Mouse (Mus musculus): ENCODE data around the gene Scimp.

Scimp gene

DNA sequence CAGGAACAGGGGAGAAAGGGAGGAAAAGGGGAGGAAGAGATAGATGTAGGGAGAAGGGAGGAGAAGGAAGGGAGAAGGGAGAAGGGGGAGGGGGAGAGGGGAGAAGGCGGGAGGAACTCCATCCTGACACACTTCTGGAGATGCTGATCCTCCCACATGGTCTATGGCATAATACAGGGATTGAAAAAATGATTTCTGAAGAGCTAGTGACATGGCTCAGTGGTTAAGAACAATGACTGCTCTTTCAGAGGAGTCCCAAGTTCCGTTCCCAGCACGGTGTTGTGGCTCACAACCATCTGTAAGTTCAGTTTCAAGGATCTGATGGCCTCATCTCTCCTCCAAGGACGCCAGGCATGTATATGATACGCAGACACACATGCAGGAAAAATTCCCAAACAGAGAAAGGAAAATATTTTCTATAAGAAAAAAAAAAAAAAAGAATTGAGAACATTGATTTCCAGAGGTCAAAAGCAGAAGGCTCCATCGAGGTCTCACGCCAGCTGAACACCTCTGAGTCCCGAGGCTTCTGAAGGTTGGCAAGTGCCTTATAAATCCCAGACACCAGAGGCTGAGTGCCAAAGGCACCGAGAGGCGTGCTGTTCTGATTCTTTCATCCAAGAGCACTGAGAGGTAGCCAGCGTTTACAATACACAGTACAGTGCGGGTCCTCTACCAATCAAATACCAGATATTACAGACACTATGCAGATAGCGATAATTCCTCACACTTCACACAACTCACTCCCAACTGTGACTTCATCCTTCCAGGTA, 730 bp downstream of the Scimp start:
- in situ Hi-C loops (cut with MboI, MseI), result loop anchor here (5.0 kb wide), 1 partner anchor 34 kb away; no protein-coding TSS in a partner anchor

DNA sequence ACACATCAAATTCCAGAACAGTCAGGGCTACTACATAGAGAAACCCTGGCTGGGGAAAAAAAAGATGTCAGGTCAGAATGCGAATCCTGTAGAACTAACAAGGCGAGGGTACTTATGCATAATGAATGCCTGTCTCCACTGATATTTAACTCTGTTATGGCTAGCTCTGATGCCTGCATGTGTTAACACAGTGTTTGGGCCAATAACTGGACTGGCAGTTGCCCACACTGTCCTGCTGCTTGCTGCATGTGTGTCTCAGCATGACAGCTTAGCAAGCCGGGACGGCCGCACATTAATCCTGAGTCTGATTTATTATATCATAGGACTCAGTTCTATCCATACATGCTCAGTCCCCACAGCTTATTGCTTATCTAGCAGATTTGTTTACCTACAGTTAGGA, 1.3 kb downstream of the Scimp start:
- in situ Hi-C loops (cut with MboI, MseI), result loop anchor here (5.0 kb wide), 1 partner anchor 34 kb away; no protein-coding TSS in a partner anchor

DNA sequence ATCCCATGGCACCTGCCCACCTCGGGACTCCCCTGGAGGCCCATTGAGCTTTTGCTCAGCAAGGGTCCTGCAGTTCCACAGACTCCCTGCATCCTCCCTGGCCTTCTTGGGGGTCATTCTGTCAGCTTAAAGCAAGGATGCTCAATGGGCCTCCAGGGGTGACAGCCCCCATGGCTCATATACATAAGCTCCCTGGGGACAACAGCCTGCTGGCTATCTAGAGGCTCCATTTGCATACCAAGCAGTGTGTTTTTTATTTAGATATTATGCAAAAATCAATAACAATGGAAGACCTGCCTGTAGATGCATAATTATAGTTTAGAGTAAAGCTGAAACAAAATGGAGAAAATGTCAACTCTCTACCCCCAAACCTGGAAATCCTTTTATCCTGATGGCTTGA, 3.4 kb downstream of the Scimp start:
- in situ Hi-C loops (cut with MboI, MseI), result no loop called here

DNA sequence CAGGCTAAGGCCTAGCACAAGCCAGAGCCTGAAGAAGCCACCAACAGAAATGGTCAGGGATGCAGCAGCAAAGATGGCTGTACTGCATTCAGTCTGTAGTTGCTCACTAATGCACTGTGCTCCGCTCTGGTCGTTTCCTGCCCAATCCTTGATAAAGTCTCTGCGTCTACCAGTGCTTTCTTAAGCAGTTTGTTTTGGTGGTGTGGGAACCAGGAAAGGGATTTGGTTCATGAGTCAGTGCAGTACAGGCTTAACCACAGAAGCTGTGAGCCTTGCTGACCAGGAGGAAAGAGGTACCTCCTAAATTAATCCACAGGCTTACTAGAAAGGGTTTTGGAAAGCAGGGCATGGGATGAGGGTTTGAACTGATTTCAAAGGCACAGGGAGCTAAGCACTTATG, 4.3 kb downstream of the Scimp start:
- in situ Hi-C loops (cut with MboI, MseI), result no loop called here

DNA sequence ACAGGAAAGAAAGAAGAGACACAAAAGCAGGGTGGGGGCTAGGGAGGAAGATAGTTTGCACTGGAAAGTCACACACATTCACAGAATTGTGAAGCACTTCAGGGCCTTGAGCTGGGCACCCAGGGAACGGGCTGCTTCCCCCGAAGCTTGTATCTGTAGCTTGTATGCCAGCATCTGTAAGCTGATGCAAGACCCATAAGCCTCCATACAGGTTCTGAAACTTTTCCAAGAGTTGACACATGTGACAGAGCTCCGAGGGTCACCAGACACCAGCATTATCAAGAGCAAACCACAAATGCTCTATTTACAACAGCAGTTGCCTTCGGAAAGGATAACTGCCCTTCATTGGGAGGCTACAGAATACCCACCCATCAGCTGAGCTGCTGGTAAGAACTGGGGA, 4.8 kb downstream of the Scimp start:
- in situ Hi-C loops (cut with MboI, MseI), result no loop called here

DNA sequence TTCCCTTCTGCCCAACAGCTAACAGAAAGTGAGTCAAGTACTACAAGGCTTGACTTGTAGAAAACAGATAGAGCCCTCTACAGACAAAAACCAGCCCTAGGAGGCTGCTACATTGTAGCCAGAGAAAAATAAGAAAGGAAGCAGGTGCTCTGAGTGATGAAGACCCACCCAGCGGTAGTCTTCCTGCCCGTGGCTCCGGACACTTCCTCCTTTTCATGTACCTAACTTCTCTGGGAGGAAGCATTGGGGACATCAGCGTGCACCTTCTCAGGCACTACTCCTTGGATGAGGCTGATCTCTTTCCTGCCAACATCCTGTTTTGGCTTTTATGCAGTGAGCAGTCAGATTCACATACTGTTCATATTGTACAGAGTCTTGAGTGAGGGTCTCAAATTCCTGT, 5.7 kb downstream of the Scimp start:
- in situ Hi-C loops (cut with MboI, MseI), result no loop called here

DNA sequence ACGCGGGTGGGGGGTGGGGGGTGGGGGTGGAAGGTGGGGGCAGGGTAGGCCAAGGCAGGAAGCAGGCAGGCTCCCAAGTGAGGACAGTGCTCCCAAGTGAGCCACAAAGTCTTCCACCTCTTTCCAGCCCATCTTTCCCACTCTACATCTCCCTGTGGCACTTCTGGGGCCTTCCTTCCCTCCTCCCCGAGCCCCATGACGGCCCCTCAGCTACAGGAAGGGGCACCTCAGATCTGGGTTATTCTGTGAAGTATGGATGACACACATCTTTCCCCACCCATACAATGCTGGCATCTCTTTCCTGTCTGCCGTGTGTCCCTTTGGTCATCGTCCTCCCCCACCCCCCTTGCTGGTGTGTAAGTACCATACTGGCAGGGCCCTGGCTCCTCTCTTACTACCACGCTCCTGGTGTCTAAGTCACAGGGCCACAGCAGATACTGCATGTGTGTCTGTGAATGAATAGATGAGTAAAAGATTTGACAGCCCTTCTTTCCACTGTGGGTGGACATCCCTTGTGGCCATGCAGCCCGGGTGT, 6.7 kb downstream of the Scimp start:
- in situ Hi-C loops (cut with MboI, MseI), result no loop called here

DNA sequence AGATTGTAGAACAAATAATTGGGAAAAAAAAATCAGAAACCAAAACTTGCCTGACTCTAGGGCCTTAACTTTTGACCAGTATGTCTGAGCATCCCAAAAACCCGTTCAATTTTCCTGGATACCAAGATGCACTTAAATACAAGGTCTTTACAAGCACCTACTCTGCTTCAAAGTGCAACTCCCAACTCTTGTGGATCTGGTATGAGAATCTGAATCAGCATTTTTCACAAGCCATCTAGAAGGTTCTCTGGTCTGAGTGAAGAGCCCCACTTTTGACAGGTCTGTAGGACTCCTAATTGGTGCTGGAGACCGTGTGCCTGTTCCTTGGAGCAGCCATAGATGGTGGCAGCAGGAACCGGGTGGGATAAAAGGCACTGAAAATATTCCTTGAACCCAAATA, 8.0 kb downstream of the Scimp start:
- in situ Hi-C loops (cut with MboI, MseI), result no loop called here

DNA sequence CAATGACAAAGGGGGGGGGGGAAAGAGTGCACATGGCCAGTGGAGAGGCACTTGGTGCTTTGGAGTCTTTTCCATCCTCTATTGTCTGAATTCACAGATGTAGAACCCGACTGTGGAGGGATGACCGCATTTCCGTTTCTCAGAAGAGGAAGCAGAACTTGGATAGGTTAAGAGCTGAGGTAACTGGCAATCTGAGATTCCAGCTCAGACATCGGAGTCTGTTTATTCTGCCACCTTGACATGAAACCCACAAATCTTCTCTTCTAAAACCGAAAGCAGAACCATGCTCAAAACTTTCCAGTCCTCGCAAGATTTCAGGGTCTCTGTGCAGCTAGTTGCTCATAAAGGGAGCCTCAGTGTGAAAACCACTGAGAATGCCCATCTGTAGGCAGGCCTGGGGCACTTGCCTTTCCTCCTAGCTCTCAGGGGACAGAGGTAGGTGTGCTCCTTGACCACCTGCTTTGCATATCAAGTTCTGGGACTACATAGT, 8.6 kb downstream of the Scimp start:
- in situ Hi-C loops (cut with MboI, MseI), result no loop called here

DNA sequence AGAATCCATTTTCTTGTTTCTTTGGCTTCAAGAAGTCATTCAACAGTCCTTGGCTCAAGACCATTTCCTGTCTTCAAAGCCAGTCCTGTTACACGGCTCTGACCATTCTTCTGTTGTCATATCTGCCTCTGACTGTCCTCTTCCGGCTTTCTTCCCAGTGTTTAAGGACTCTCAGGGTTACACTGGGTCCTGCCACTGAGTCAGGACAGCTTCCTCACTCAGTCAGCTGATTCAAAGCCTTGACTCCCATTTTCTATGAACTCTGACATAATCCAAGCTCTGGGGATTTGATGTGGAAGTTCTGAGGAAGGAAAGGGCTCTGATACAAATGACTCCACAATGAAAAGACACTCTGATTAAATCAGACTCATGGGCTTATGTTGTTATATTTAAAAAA, 9.5 kb downstream of the Scimp start:
- in situ Hi-C loops (cut with MboI, MseI), result no loop called here

DNA sequence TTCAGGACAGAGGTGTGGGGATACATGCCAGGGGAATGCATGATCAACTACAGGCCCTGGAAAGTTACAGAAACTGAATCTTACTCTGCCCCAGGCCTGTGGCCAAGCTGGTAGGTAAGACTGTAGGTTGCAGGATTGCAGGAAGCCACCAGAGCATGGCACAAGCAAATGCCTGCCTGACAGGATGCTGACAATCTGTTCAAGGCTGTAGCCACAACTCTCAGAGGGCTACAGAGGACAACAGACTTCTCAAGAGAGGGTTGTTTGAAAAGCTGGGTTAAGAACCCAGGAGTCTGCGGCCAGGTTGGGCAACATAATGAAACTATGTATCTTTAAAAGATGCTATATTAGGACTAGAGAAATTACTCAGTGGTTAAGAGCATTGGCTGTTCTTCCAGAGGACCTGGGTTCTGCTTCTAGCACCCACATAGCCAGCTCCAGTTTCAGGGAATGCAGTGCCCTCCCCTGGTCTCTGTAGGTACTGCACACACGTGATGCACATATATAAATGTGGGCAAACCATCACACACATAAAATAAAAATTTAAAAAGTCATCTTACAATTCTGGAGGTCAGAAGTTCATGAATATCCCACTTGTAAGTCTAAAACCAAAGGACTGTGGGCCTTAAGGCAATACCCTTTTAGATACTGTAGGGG, 10.1 kb downstream of the Scimp start:
- in situ Hi-C loops (cut with MboI, MseI), result no loop called here

DNA sequence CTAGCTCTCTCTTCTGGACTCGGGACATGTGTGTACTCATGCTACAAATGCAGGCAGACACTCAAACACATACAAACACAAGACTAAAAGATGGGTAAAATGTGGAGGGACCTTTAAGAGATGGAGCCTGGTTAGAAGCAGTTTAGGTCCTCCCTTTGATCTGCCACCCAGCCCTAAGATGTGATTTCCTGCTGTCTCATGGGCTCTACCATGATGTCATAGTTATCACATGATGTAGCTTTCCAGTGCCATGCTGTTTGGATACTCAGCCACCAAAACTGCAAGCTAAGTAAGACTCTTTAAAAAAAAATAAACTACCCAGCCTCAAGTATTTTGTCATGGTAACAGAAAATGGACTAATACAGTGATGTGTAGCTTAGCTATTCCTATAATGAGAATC, 20.0 kb downstream of the Scimp start:
- in situ Hi-C loops (cut with MboI, MseI), result no loop called here

DNA sequence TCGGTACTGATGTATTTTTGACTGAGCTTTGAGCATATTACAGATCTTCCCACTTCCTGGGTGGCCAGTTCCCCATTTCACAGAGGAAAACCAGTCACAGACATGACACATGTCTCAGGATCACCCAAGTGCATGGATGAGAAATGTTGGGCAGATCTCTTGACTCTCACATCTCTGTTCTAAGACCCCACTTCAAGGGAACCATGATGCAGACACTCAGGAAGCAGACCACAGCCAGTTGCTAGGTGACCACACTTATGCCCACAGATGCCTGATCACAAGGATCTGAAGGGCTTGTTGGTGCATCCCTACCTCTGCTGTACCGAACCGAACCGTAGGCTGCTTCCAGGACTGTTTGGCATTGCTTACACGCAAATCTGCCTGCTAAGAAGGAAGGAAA, 20.7 kb downstream of the Scimp start:
- in situ Hi-C loops (cut with MboI, MseI), result no loop called here

DNA sequence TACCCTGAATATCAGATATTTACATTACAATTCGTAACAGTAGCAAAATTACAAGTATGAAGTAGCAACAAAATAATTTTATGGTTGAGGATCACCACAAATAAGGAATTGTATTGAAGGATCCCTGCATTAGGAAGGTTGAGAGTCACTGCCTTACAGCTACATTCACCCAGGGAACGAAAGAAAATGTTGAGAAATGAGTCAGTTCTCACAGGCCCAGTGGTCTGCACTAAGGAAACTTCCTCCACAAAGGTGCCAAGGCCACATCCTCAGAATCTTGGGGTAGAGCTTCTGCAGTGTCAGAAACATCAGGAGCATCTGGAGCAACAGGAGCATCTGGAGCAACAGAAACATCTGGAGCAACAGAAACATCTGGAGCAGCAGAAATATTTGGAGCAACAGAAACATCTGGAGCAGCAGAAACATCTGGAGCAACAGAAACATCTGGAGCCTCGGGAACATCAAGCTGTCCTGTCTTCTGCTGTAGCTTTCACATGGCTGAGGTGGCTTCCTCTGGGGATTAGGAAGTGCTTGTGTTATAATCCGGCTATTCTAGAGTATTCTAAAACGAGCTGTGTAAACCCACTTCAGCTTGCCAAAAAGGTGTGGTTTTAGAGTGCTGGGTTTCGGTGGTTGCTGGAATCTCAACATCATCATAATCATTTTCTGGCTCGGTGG, 21.4 kb downstream of the Scimp start:
- in situ Hi-C loops (cut with MboI, MseI), result no loop called here

DNA sequence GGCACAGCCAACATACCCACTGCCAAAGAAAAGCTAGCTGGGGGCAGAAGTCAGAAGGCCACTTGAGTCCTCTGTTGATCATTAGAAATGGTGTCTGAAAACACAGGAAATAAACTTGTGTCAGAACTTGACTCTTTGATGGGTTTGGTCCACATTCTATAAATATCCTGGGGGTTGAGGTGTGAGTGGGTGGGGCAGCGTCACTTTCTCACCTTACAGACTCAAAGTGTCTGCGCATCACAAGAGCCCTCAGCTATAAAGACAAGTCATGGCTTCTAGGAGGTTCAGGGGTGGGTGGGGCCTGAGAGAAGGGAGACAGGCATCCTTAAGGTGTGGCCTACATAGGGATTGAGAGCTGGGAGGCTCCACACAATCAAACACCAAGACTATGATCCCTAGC, 22.0 kb downstream of the Scimp start:
- in situ Hi-C loops (cut with MboI, MseI), result no loop called here

DNA sequence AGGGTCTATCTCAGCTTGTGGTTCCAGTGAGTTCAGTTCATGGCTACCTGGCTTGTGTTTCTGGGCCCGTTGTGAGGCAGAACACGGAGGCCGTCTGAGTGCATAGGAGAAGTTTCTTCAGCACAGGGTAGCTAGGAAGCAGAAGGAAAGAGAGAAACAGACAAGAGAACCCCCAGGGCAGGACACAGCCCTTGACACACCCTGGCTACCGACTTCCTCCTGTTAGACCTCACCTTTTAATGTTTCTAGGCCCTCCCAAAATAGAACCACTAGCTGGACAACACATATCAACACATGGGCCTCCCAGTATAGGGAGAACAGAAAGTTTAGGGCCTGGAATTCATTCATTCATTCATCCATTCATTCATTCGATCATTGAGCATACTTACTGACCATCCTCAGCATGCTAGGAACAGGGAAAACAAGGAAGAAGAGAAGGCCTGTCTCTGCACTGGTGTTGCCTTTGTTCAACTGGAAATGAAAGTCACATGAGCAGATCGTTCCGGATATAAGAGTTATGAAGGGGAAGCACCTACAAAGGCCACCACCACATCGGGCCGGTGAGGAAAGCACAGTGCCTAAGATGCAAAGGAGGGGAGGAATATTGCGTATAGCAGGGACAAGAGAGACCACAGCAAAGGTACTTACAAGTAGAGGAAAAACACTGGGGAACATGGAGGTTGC, 23.3 kb downstream of the Scimp start:
- in situ Hi-C loops (cut with MboI, MseI), result no loop called here

DNA sequence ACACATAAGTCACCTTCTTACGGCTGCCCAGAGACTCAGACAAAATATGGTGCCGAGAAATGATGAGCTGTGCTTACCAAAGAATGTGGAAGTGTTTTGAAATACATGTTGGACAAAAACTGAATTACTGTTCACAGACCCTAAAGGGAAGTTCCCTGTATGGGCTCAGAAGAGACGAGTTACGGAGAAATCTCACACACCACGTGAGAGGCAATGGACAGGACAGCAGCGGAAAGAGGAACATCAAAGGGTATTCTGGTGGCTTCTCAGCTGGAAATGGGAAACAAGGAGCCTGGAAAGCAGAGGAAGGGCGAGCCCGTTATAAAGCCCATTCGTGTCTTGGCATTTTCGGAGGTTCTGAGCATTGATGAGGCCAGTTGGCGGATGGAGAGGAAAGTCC, 25.3 kb downstream of the Scimp start:
- in situ Hi-C loops (cut with MboI, MseI), result no loop called here

DNA sequence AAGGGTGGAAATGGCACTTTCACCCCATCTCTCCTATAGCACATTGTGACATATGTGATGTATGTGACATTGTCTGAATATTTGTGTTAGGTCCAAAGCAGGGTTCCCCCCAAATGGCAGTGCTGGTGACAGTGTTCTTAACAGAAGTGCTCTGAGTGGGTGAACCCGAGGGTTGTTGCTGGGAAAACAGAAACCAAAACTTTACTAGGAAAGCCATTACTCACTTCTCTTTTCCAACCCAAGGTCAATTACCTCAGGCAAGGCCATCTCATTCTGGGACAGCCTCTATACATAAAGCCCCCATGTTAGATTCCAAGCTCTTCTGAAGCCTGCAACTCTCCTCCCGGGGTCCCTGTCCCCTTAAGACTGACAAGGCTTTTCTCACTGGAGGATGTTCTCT, 26.5 kb downstream of the Scimp start:
- in situ Hi-C loops (cut with MboI, MseI), result no loop called here

DNA sequence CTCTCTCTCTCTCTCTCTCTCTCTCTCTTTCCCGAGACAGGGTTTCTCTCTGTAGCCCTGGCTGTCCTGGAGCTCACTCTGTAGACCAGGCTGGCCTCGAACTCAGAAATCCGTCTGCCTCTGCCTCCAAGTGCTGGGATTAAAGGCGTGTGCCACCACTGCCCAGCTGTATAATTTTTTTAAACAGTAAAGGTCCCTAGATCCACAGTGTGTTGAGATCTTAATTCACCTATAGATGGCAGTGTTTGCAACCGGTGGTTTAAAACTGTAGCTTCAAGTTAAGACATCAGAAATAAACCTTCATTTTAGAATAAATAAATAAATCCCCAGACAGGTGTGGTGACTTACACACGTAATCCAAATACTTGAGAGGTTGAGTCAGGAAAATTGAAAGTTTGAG, 34.3 kb downstream of the Scimp start:
- in situ Hi-C loops (cut with MboI, MseI), result loop anchor here (5.0 kb wide), 1 partner anchor 34 kb away; the partner anchor contains the start of gene Scimp

DNA sequence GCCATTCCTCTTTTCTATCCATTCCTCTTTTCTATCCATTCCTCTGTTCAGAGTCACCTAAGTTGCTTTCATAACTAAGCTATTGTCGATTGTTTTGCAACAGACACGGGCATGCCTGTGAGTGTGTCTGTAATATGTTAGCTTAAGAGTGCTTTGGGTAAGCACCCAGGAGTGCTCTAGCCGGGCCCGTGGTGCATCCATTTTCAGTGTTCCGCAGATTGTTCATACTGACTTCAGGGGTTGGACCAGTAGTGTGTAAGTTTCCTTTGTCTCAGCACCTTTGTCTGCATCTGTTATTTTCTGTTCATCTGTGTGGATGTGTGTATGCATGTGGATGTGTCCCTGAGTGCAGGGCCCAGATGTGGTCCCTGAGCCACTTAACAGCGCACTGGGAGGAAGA, 34.8 kb downstream of the Scimp start:
- in situ Hi-C loops (cut with MboI, MseI), result loop anchor here (5.0 kb wide), 1 partner anchor 35 kb away; the partner anchor contains the start of gene Scimp

DNA sequence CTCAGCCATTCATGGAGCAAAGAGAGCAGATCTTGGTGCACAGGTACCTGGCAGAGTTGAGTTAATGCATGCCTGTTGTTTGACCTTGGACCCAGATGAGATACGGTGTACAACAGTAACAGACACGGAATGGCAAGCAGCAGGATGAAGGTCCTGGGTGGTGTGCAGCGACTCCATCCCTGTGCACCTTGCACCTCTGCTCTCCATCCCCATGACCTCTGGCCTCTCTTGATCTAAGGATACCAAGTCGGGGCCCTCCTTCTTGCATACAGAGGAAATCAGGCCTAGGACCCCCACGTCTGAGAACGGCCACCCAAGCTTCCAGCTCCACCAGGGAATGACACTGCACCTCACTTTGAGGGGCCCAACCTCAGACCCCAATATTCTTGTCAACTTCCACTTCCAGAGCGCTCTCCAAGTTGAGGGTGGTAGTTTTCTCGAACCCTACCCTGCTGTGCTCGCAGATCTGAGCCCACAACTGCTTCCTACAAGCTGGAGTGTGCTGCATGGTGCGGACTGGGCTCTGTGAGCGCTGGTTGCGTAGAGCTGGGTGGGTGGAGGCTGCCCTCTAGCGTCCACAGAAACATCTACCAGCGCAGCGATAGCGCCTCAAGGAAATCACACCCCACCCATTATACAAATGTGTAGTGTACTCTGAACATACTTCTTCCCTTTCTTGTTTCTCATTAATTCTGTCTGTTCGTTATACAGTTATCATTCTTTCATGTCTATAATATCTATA, 35.4 kb downstream of the Scimp start:
- in situ Hi-C loops (cut with MboI, MseI), result loop anchor here (5.0 kb wide), 1 partner anchor 35 kb away; the partner anchor contains the start of gene Scimp
